24 mouse cellular contexts compared by ENCODE assay signal in genomic region chr1:62278586-62278985, GRCm38 (mm10).
A peak's percentile ranks its signal among the peaks of the same experiment; 100 is the strongest.
DNase-seq lines count a peak whose midpoint lies in the region; ATAC-seq and TF ChIP-seq lines count a peak whose summit lies in the region.
"Had no signal": no experiment of that assay in that cellular context is flagged by ENCODE, and none has a peak within 500 bp of the region (broad histone marks: within the 10 kb centered on the region; RNA-seq: fewer than 3 reads in every experiment).

No protein-coding gene starts in this region.

- no peak for TF ChIP-seq POLR2A in brain, embryonic 14.5 days (IDR thresholded peaks at IDR 0.05; ENCODE audit: borderline replicate concordance, extremely low read depth, insufficient read depth, insufficient read length, poor library complexity, severe bottlenecking)

- peak; percentile 62 to 65 for DNase-seq in cerebellum, postnatal 10 days
- DNase-seq in cerebellum, postnatal 25 days: no peak
- DNase-seq in lung, embryonic 14.5 days: peak; percentile 14
- DNase-seq in lung, postnatal 14 days: no peak
- DNase-seq in brain, adult 2 months (ENCODE audit: low read depth, low spot score): peak; percentile 7
- DNase-seq in brain, embryonic 14.5 days (ENCODE audit: low read depth): peak; percentile 57
- no peak for DNase-seq in ovary, postnatal 36 days (ENCODE audit: low spot score)
- DNase-seq: adrenal gland, adult 2 months; adrenal gland, adult 8-10 months; adrenal gland, postnatal 10 days; adrenal gland, postnatal 14 days; adrenal gland, postnatal 25 days; adrenal gland, postnatal 36 days; B cell, adult 2 months; cerebellum, adult 11 months; cerebellum, adult 11-12 months; cerebellum, adult 18-20 months; cerebellum, adult 2 months had no signal

- H3K4me3 ChIP-seq in lung, embryonic 14.5 days (ENCODE audit: low read depth, low read length): no peak overlapping the region

- no peak overlapping the region for H3K4me2 ChIP-seq in lung, embryonic 14.5 days

- no peaks in the 10 kb centered on the region for H3K27me3 ChIP-seq in lung, embryonic 14.5 days (ENCODE audit: insufficient read depth, low read length)
- H3K27me3 ChIP-seq: CH12.LX, Patski had no signal

- 41% methylated on average over 1 of the region's 1 CpGs for WGBS in lung, embryonic 14.5 days

- no peak for ATAC-seq in lung, embryonic 14.5 days (ENCODE audit: insufficient read depth)
- ATAC-seq in erythroblast, adult 5-6 weeks (replicated peaks; ENCODE audit: low FRiP score, poor library complexity, severe bottlenecking): no peak
- ATAC-seq: activated CD4-positive, CD25-positive, alpha-beta regulatory T cell, adult 4 months; CD4-positive, CD25-positive, alpha-beta regulatory T cell, adult 4 months; Patski had no signal

- no peaks in the 10 kb centered on the region for H3K9me3 ChIP-seq in lung, embryonic 14.5 days (ENCODE audit: low read depth, low read length)
- H3K9me3 ChIP-seq: G1E had no signal

- TF ChIP-seq CTCF in lung, embryonic 14.5 days (IDR thresholded peaks at IDR 0.05; ENCODE audit: low read depth): no peak
- TF ChIP-seq CTCF in brain, embryonic 14.5 days (IDR thresholded peaks at IDR 0.05; ENCODE audit: borderline replicate concordance, extremely low read depth, insufficient read depth, insufficient read length): no peak

- no peaks in the 10 kb centered on the region for H3K4me1 ChIP-seq in lung, embryonic 14.5 days (ENCODE audit: insufficient read depth)

- no peak overlapping the region for H3K9ac ChIP-seq in lung, embryonic 14.5 days

- H3K27ac ChIP-seq in lung, embryonic 14.5 days (ENCODE audit: low read depth): no peak overlapping the region

- H3K36me3 ChIP-seq in lung, embryonic 14.5 days (ENCODE audit: insufficient read depth): no peaks in the 10 kb centered on the region
- H3K36me3 ChIP-seq: G1E had no signal

Comparison
In these comparisons a context has a peak if more than half of its experiments do, and no peak if none do; other contexts are left out.
1. DNase-seq: peak in cerebellum, postnatal 10 days (2 of 2), lung, embryonic 14.5 days (single experiment), brain, adult 2 months (single experiment) and brain, embryonic 14.5 days (single experiment); none in cerebellum, postnatal 25 days (0 of 2), lung, postnatal 14 days (single experiment) and ovary, postnatal 36 days (single experiment).